8 mouse cellular contexts compared by ENCODE assay signal in the genomic region with DNA sequence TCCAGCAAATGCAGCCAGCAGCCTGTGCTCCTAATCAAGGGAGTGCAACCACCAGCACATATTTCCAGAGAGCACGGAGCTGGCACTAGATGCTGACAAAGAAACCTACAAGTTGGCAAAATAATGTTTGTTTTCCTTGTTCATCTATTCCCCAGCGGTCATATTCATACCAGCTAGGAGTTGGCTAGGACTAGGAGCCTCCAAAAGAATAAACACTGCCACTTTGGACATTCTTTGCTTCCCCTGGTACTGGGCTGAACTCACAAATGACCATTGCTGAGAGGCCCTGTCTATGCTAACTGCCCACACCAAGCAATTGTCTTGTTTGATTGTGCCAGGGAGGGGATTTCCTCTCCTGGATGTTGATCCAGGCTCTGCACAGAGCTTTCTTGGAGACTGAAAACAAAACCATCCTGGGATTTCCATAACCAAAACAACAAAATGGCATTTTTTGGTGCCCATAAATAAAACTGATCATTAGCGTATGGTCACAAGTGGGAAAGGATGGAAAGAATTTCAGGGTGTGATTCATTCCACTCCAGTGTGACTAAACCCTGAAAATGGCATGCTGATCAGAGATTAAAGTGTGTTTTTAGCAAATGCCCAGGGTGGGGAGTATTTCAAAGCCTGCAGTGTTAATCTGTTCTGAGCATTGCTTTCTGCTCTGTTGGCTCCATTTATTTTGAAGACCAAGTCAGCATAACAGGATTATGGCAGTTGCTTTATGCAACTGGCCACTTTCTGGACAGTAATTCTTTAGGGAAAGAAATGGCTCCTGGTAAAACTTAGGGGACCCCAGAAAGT.
A peak's percentile ranks its signal among the peaks of the same experiment; 100 is the strongest.
DNase-seq lines count a peak whose midpoint lies in the region; ATAC-seq lines count a peak whose summit lies in the region.

No protein-coding gene starts in this region.

- no peaks in the 10 kb centered on the region for H3K27me3 ChIP-seq in neural tube, embryonic 11.5 days (ENCODE audit: control insufficient read depth, insufficient read depth, low read length)
- H3K27me3 ChIP-seq in heart, embryonic 16.5 days (ENCODE audit: control insufficient read depth, insufficient read depth, low read length), result no peaks in the 10 kb centered on the region
- no peaks in the 10 kb centered on the region for H3K27me3 ChIP-seq in lung, embryonic 16.5 days (ENCODE audit: control insufficient read depth, insufficient read depth, low read depth, low read length)

- peaks cover 14% of the 10 kb centered on the region; the same call in 1 of the 2 replicates for H3K4me1 ChIP-seq in neural tube, embryonic 11.5 days (ENCODE audit: control insufficient read depth, insufficient read depth, low read length)
- H3K4me1 ChIP-seq in heart, embryonic 16.5 days (ENCODE audit: control insufficient read depth, insufficient read depth, low read length), result peaks cover 21% of the 10 kb centered on the region
- H3K4me1 ChIP-seq in lung, embryonic 16.5 days (replicated peaks; ENCODE audit: control insufficient read depth, insufficient read depth, low read length), result peaks cover 13% of the 10 kb centered on the region

- peak overlapping the region; percentile 85 for H3K27ac ChIP-seq in neural tube, embryonic 11.5 days (ENCODE audit: low read depth, low read length)
- peak overlapping the region; percentile 78 for H3K27ac ChIP-seq in heart, embryonic 16.5 days (ENCODE audit: low read length)
- peak overlapping the region; percentile 88 for H3K27ac ChIP-seq in lung, embryonic 16.5 days (ENCODE audit: low read length)

- no peaks in the 10 kb centered on the region for H3K9me3 ChIP-seq in neural tube, embryonic 11.5 days (ENCODE audit: control insufficient read depth, low read length)
- H3K9me3 ChIP-seq in heart, embryonic 16.5 days (replicated peaks; ENCODE audit: control insufficient read depth, low read length), result no peaks in the 10 kb centered on the region
- H3K9me3 ChIP-seq in lung, embryonic 16.5 days (ENCODE audit: control insufficient read depth, low read length), result no peaks in the 10 kb centered on the region

- no peaks in the 10 kb centered on the region for H3K36me3 ChIP-seq in neural tube, embryonic 11.5 days (ENCODE audit: control insufficient read depth, insufficient read depth, low read length)
- H3K36me3 ChIP-seq in heart, embryonic 16.5 days (ENCODE audit: control insufficient read depth, insufficient read depth), result no peaks in the 10 kb centered on the region
- H3K36me3 ChIP-seq in lung, embryonic 16.5 days (ENCODE audit: control insufficient read depth, insufficient read depth, low read length), result no peaks in the 10 kb centered on the region

- intact Hi-C loops in left cerebral cortex, postnatal 25 days (cut with DNase I), result no loop called here

- DNase-seq in neural tube, embryonic 11.5 days (ENCODE audit: low spot score), result no peak
- no peak for DNase-seq in neural tube, embryonic 10.5 days (ENCODE audit: extremely low spot score, low spot score)
- DNase-seq in frontal cortex, postnatal 25 days (ENCODE audit: low spot score in 2 of 2), result no peak
- DNase-seq in left cerebral cortex, postnatal 25 days (ENCODE audit: low spot score in 2 of 2), result no peak
- DNase-seq in natural killer cell, adult 2 months (ENCODE audit: low spot score in 2 of 2), result no peak
- no peak for DNase-seq in layer of hippocampus, adult 11-12 months (ENCODE audit: low spot score)

- 69% methylated on average over 3 of the region's 3 CpGs for WGBS in neural tube, embryonic 11.5 days
- WGBS in heart, embryonic 16.5 days, result 33% methylated on average over 3 of the region's 3 CpGs
- 48% methylated on average over 3 of the region's 3 CpGs for WGBS in lung, embryonic 16.5 days

- H3K9ac ChIP-seq in neural tube, embryonic 11.5 days (ENCODE audit: low read length), result no peak overlapping the region
- peak overlapping the region; percentile 23; the same call in 1 of the 2 replicates for H3K9ac ChIP-seq in heart, embryonic 16.5 days (ENCODE audit: low read length)
- H3K9ac ChIP-seq in lung, embryonic 16.5 days (ENCODE audit: low read length), result peak overlapping the region; percentile 34; the same call in 1 of the 2 replicates

- no peak overlapping the region for H3K4me2 ChIP-seq in neural tube, embryonic 11.5 days (ENCODE audit: low read depth)
- no peak overlapping the region for H3K4me2 ChIP-seq in heart, embryonic 16.5 days (ENCODE audit: low read depth, low read length)
- H3K4me2 ChIP-seq in lung, embryonic 16.5 days (ENCODE audit: low read depth, low read length), result no peak overlapping the region

- H3K4me3 ChIP-seq in neural tube, embryonic 11.5 days (ENCODE audit: low read depth, low read length), result no peak overlapping the region
- H3K4me3 ChIP-seq in heart, embryonic 16.5 days (ENCODE audit: low read length), result no peak overlapping the region
- no peak overlapping the region for H3K4me3 ChIP-seq in lung, embryonic 16.5 days (ENCODE audit: low read length)

- ATAC-seq in neural tube, embryonic 11.5 days (ENCODE audit: insufficient read depth, low FRiP score, low TSS enrichment), result peak; percentile 59; the same call in 1 of the 2 replicates
- peak; percentile 47 for ATAC-seq in heart, embryonic 16.5 days (replicated peaks; ENCODE audit: extremely low read depth, insufficient read depth, low FRiP score)
- ATAC-seq in lung, embryonic 16.5 days (ENCODE audit: low read depth), result peak; percentile 65; the same call in 1 of the 2 replicates
